8 mouse cellular contexts compared by ENCODE assay signal in genomic region chr14:7997255-7997696, GRCm38 (mm10). TPM values are rescaled to one million over a fixed set of nuclear protein-coding genes. Genes with fewer than 3 reads are reported as not detected.
DNase-seq lines count a peak whose midpoint lies in the region; ATAC-seq and TF ChIP-seq lines count a peak whose summit lies in the region.

No protein-coding gene starts in this region.

- DNase-seq in MEL-GATA-1-ER (ENCODE audit: extremely low read depth, low read depth) = peak; percentile 19
- peak; percentile 88 to 93 for DNase-seq in cerebellum, adult 2 months
- DNase-seq in forelimb bud, embryonic 11.5 days (ENCODE audit: low read depth, low spot score) = peak; percentile 87
- peak; percentile 87 to 94 for DNase-seq in layer of hippocampus, adult 8-10 months (ENCODE audit: low spot score in 2 of 2)
- peak; percentile 93 for DNase-seq in lung, embryonic 14.5 days
- DNase-seq in thymus, adult 18-20 months = peak; percentile 71 to 78

- H3K27me3 ChIP-seq in cerebellum, adult 2 months (ENCODE audit: control insufficient read depth, insufficient read depth, low read length) = no peaks in the 10 kb centered on the region
- peaks cover 16% of the 10 kb centered on the region; the same call in 1 of the 2 replicates for H3K27me3 ChIP-seq in lung, embryonic 14.5 days (ENCODE audit: insufficient read depth, low read length)

- H3K4me2 ChIP-seq in lung, embryonic 14.5 days = peak overlapping the region; percentile 51

- peak; percentile 79 for TF ChIP-seq CTCF in cerebellum, adult 2 months (IDR thresholded peaks at IDR 0.05; ENCODE audit: borderline replicate concordance, insufficient read depth, low read depth, low read length)
- peak; percentile 72 for TF ChIP-seq CTCF in lung, embryonic 14.5 days (IDR thresholded peaks at IDR 0.05; ENCODE audit: low read depth)
- TF ChIP-seq CTCF in olfactory bulb, adult 2 months (IDR thresholded peaks at IDR 0.05; ENCODE audit: insufficient read depth, low read depth, low read length) = peak; percentile 92

- peak; percentile 90 to 94 for ATAC-seq in hematopoietic stem cell, adult 5-6 weeks (replicated peaks in 1 of 2; ENCODE audit: insufficient read depth in 1 of 2, low FRiP score in 2 of 2, low TSS enrichment in 1 of 2, low read depth in 1 of 2, poor library complexity in 2 of 2, severe bottlenecking in 2 of 2)
- ATAC-seq in lung, embryonic 14.5 days (ENCODE audit: insufficient read depth) = peak; percentile 65; the same call in 1 of the 2 replicates

- H3K4me1 ChIP-seq in cerebellum, adult 2 months (ENCODE audit: control insufficient read depth, insufficient read depth, low read length) = no peaks in the 10 kb centered on the region
- H3K4me1 ChIP-seq in lung, embryonic 14.5 days (ENCODE audit: insufficient read depth) = 0 out of 2 replicates have a peak, but pooled peaks cover 2% of the 10 kb centered on the region
- peaks cover 7% of the 10 kb centered on the region for H3K4me1 ChIP-seq in olfactory bulb, adult 2 months (ENCODE audit: control insufficient read depth, insufficient read depth, low read length)

- no peaks in the 10 kb centered on the region for H3K36me3 ChIP-seq in lung, embryonic 14.5 days (ENCODE audit: insufficient read depth)

- H3K9me3 ChIP-seq in lung, embryonic 14.5 days (ENCODE audit: low read depth, low read length) = no peaks in the 10 kb centered on the region

- 2% methylated on average over 15 of the region's 15 CpGs for WGBS in cerebellum, adult 2 months
- WGBS in lung, embryonic 14.5 days = 1% methylated on average over 15 of the region's 15 CpGs
- 2% methylated on average over 15 of the region's 15 CpGs for WGBS in olfactory bulb, adult 2 months

- peak overlapping the region; percentile 9 for H3K4me3 ChIP-seq in cerebellum, adult 2 months (replicated peaks; ENCODE audit: insufficient read depth, low read depth, low read length)
- no peak overlapping the region for H3K4me3 ChIP-seq in lung, embryonic 14.5 days (ENCODE audit: low read depth, low read length)
- no peak overlapping the region; the same call in 1 of the 2 replicates for H3K4me3 ChIP-seq in olfactory bulb, adult 2 months (ENCODE audit: insufficient read depth, low read depth, low read length)

- no peak overlapping the region for H3K27ac ChIP-seq in cerebellum, adult 2 months (ENCODE audit: insufficient read depth, low read length)
- no peak overlapping the region for H3K27ac ChIP-seq in lung, embryonic 14.5 days (ENCODE audit: low read depth)
- no peak overlapping the region for H3K27ac ChIP-seq in olfactory bulb, adult 2 months (ENCODE audit: insufficient read depth, low read depth, low read length)

- no peak for TF ChIP-seq POLR2A in cerebellum, adult 2 months (IDR thresholded peaks at IDR 0.05; ENCODE audit: borderline replicate concordance, insufficient read depth, low read length)
- no peak for TF ChIP-seq POLR2A in olfactory bulb, adult 2 months (IDR thresholded peaks at IDR 0.05; ENCODE audit: insufficient read depth, low read depth, low read length)

- H3K9ac ChIP-seq in lung, embryonic 14.5 days = no peak overlapping the region

RNA-seq across cellular contexts. Expression of gene Dnase1l3, which starts 2.9 kb away (rescaled TPM):
- polyA plus RNA-seq in cerebellum, adult 2 months (2012; rRNA removed) = 0.02 TPM in 1 of 2 replicates, not detected in the other
- 0.13 TPM in 1 of 2 replicates, not detected in the other for total RNA-seq in hematopoietic stem cell, adult 5-6 weeks (2017)
- not detected for total RNA-seq in layer of hippocampus, adult 8-10 months (2022)
- polyA plus RNA-seq in lung, embryonic 14.5 days (2014; fragmentation: Nextera tagmentation; extraction: Ambion mirVana) = 0.05 TPM in 1 of 2 replicates, not detected in the other
- not detected in 2 replicates for polyA plus RNA-seq in olfactory bulb, adult 2 months (2012; ENCODE audit: insufficient read depth, insufficient read length, low replicate concordance, missing spikeins)

RNA-seq across cellular contexts. Expression of gene Abhd6, which starts 5.4 kb away (rescaled TPM):
- 56.0 and 59.1 TPM in 2 replicates for polyA plus RNA-seq in cerebellum, adult 2 months (2012; rRNA removed)
- 5.1 and 6.6 TPM in 2 replicates for total RNA-seq in hematopoietic stem cell, adult 5-6 weeks (2017)
- total RNA-seq in layer of hippocampus, adult 8-10 months (2022) = 10 to 100 TPM; 59.0 to 78.0 (median 67.0) TPM
- polyA plus RNA-seq in lung, embryonic 14.5 days (2014; fragmentation: Nextera tagmentation; extraction: Ambion mirVana) = 14.8 and 15.1 TPM in 2 replicates
- polyA plus RNA-seq in olfactory bulb, adult 2 months (2012; ENCODE audit: insufficient read depth, insufficient read length, low replicate concordance, missing spikeins) = not detected in 2 replicates

RNA-seq across cellular contexts. Expression of gene Gm45521, which starts 40.2 kb away (rescaled TPM):
- polyA plus RNA-seq in cerebellum, adult 2 months (2012; rRNA removed) = not detected in 2 replicates
- not detected in 2 replicates for total RNA-seq in hematopoietic stem cell, adult 5-6 weeks (2017)
- total RNA-seq in layer of hippocampus, adult 8-10 months (2022) = under 1 TPM in 1 of 4 experiments, not detected in 3; 0.71 TPM
- not detected in 2 replicates for polyA plus RNA-seq in lung, embryonic 14.5 days (2014; fragmentation: Nextera tagmentation; extraction: Ambion mirVana)
- polyA plus RNA-seq in olfactory bulb, adult 2 months (2012; ENCODE audit: insufficient read depth, insufficient read length, low replicate concordance, missing spikeins) = not detected in 2 replicates

Comparison
In these comparisons a context has a peak if more than half of its experiments do, and no peak if none do; other contexts are left out.
1. DNase-seq: peak in every context shown above with its lines; median percentile 93 in lung, embryonic 14.5 days; 90 in cerebellum, adult 2 months; 90 in layer of hippocampus, adult 8-10 months; 87 in forelimb bud, embryonic 11.5 days; 74 in thymus, adult 18-20 months; 19 in MEL-GATA-1-ER.